14 mouse cellular contexts compared by ENCODE assay signal in genomic region chr14:123376167-123376855, GRCm38 (mm10).
DNase-seq lines count a peak whose midpoint lies in the region; ATAC-seq and TF ChIP-seq lines count a peak whose summit lies in the region.
"Had no signal": no experiment of that assay in that cellular context is flagged by ENCODE, and none has a peak within 500 bp of the region (broad histone marks: within the 10 kb centered on the region; RNA-seq: fewer than 3 reads in every experiment).

No protein-coding gene starts in this region.

- no peaks in the 10 kb centered on the region for H3K27me3 ChIP-seq in CH12.LX (replicated peaks)
- H3K27me3 ChIP-seq in midbrain, embryonic 14.5 days (ENCODE audit: control insufficient read depth, insufficient read depth, low read length): no peaks in the 10 kb centered on the region
- H3K27me3 ChIP-seq: intestine, embryonic 15.5 days; liver, embryonic 13.5 days had no signal

- dilution Hi-C loops in CH12.LX (cut with MboI; ENCODE audit: extremely low pct_ligation_motif_present, extremely low pct_unique_long_range_greater_than_20kb, low sequenced_read_pairs): no loop called here

- no peaks in the 10 kb centered on the region for H3K36me3 ChIP-seq in CH12.LX (replicated peaks in 1 of 2; ENCODE audit: control insufficient read depth in 1 of 2, insufficient read depth in 1 of 2, low read length in 1 of 2)
- H3K36me3 ChIP-seq in midbrain, embryonic 14.5 days (ENCODE audit: control insufficient read depth, insufficient read depth, low read length): no peaks in the 10 kb centered on the region
- H3K36me3 ChIP-seq: intestine, embryonic 15.5 days; liver, embryonic 13.5 days had no signal

- no peak overlapping the region for H3K9ac ChIP-seq in CH12.LX (ENCODE audit: insufficient read depth, low read depth)
- H3K9ac ChIP-seq in midbrain, embryonic 14.5 days (replicated peaks; ENCODE audit: low read length): no peak overlapping the region
- H3K9ac ChIP-seq: intestine, embryonic 15.5 days; liver, embryonic 13.5 days had no signal

- peaks cover 0 to 5% of the 10 kb centered on the region in 2 experiments; a peak in 2 of 4 replicates for H3K4me1 ChIP-seq in CH12.LX (ENCODE audit: control insufficient read depth in 1 of 2, insufficient read depth in 2 of 2)
- no peaks in the 10 kb centered on the region for H3K4me1 ChIP-seq in midbrain, embryonic 14.5 days (ENCODE audit: control insufficient read depth, insufficient read depth, low read length)
- H3K4me1 ChIP-seq: intestine, embryonic 15.5 days; liver, embryonic 13.5 days had no signal

- H3K27ac ChIP-seq in CH12.LX (ENCODE audit: insufficient read depth, low read depth): no peak overlapping the region
- H3K27ac ChIP-seq in midbrain, embryonic 14.5 days (replicated peaks; ENCODE audit: low read depth, low read length): peak overlapping the region; percentile 37; the same call in 1 of the 2 replicates
- H3K27ac ChIP-seq: intestine, embryonic 15.5 days; left cerebral cortex, adult 2 months; liver, embryonic 13.5 days; macrophage had no signal

- ATAC-seq in midbrain, embryonic 14.5 days (ENCODE audit: low FRiP score, low TSS enrichment): peak; percentile 66
- ATAC-seq: intestine, embryonic 15.5 days had no signal

- no peak for TF ChIP-seq POLR2A in CH12.LX (IDR thresholded peaks at IDR 0.05; ENCODE audit: low read depth, low read length)
- no peak for TF ChIP-seq POLR2A in brain, embryonic 14.5 days (IDR thresholded peaks at IDR 0.05; ENCODE audit: borderline replicate concordance, extremely low read depth, insufficient read depth, insufficient read length, poor library complexity, severe bottlenecking)

- H3K79me2 ChIP-seq in CH12.LX (replicated peaks; ENCODE audit: control insufficient read depth, extremely low read depth, insufficient read depth, poor library complexity, severe bottlenecking): no peaks in the 10 kb centered on the region

- in situ Hi-C loops in CH12.LX (cut with MboI; ENCODE audit: low pct_ligation_motif_present, low pct_unique_long_range_greater_than_20kb, low sequenced_read_pairs): no loop called here

- no peak overlapping the region for H3K4me2 ChIP-seq in CH12.LX (ENCODE audit: insufficient read depth, low read depth, poor library complexity, severe bottlenecking)
- H3K4me2 ChIP-seq in midbrain, embryonic 14.5 days (ENCODE audit: low read length): no peak overlapping the region
- H3K4me2 ChIP-seq: intestine, embryonic 15.5 days; liver, embryonic 13.5 days had no signal

- H3K4me3 ChIP-seq in CH12.LX (replicated peaks in 1 of 3; ENCODE audit: low read depth in 2 of 3, low read length in 2 of 3, poor library complexity in 1 of 3): no peak overlapping the region
- H3K4me3 ChIP-seq in midbrain, embryonic 14.5 days (replicated peaks; ENCODE audit: low read depth, low read length): no peak overlapping the region
- H3K4me3 ChIP-seq: erythroblast, embryonic 14.5 days; intestine, embryonic 15.5 days; left cerebral cortex, adult 2 months; liver, embryonic 13.5 days had no signal

- TF ChIP-seq EP300 in CH12.LX (IDR thresholded peaks at IDR 0.05; ENCODE audit: low read length): no peak

- 41% methylated on average over 7 of the region's 7 CpGs for WGBS in midbrain, embryonic 14.5 days

- no peak for TF ChIP-seq RAD21 in CH12.LX (IDR thresholded peaks at IDR 0.05; ENCODE audit: low read depth, low read length)

- TF ChIP-seq CTCF in CH12.LX (conservative IDR thresholded peaks at IDR 0.05 in 1 of 2, IDR thresholded peaks at IDR 0.05 in 1 of 2; ENCODE audit: low read depth in 2 of 2, low read length in 2 of 2): no peak
- no peak for TF ChIP-seq CTCF in brain, embryonic 14.5 days (IDR thresholded peaks at IDR 0.05; ENCODE audit: borderline replicate concordance, extremely low read depth, insufficient read depth, insufficient read length)

- DNase-seq in CH12.LX (ENCODE audit: extremely low read depth): peak; percentile 23
- peak; percentile 76 for DNase-seq in brain, embryonic 14.5 days (ENCODE audit: low read depth)
- peak; percentile 51 to 70 for DNase-seq in layer of hippocampus, adult 18-20 months (ENCODE audit: low spot score in 2 of 2)
- peak; percentile 59 for DNase-seq in midbrain, embryonic 14.5 days
- no peak for DNase-seq in lung, postnatal 25 days (ENCODE audit: low spot score)
- DNase-seq in thymus, postnatal 10 days (ENCODE audit: low spot score in 2 of 2): no peak
- no peak for DNase-seq in adrenal gland, postnatal 4 days (ENCODE audit: low spot score in 2 of 2)
- DNase-seq in yolk sac, embryonic 10.5 days (ENCODE audit: low spot score): no peak
- DNase-seq: gastrocnemius, postnatal 36 days; liver, embryonic 13.5 days had no signal

- H3K9me3 ChIP-seq in CH12.LX (replicated peaks; ENCODE audit: low read length): no peaks in the 10 kb centered on the region
- H3K9me3 ChIP-seq in midbrain, embryonic 14.5 days (ENCODE audit: control insufficient read depth, low read length): no peaks in the 10 kb centered on the region
- H3K9me3 ChIP-seq: intestine, embryonic 15.5 days; liver, embryonic 13.5 days had no signal

TF ChIP-seq in CH12.LX, 34 proteins besides CTCF, POLR2A, EP300 and RAD21:
- TF ChIP-seq ZMIZ1 (IDR thresholded peaks at IDR 0.05; ENCODE audit: low read depth, low read length): no peak
- no peak for TF ChIP-seq ZC3H11A (IDR thresholded peaks at IDR 0.05; ENCODE audit: low read depth, low read length)
- no peak for TF ChIP-seq RCOR1 (conservative IDR thresholded peaks at IDR 0.05; ENCODE audit: low read depth, low read length)
- TF ChIP-seq ZNF384 (IDR thresholded peaks at IDR 0.05; ENCODE audit: low read depth, low read length): no peak
- TF ChIP-seq BHLHE40 (IDR thresholded peaks at IDR 0.05; ENCODE audit: low read depth, low read length): no peak
- TF ChIP-seq MAZ (IDR thresholded peaks at IDR 0.05; ENCODE audit: low read depth, low read length): no peak
- no peak for TF ChIP-seq POLR2AphosphoS2 (IDR thresholded peaks at IDR 0.05; ENCODE audit: low read depth, low read length)
- TF ChIP-seq ETS1 (conservative IDR thresholded peaks at IDR 0.05; ENCODE audit: low read depth, low read length): no peak
- TF ChIP-seq KAT2A (IDR thresholded peaks at IDR 0.05; ENCODE audit: insufficient replicate concordance, low read length): no peak
- TF ChIP-seq TBP (conservative IDR thresholded peaks at IDR 0.05; ENCODE audit: low read depth, low read length): no peak
- TF ChIP-seq CHD2 (IDR thresholded peaks at IDR 0.05; ENCODE audit: low read length): no peak

Comparison
In these comparisons a context has a peak if more than half of its experiments do, and no peak if none do; other contexts are left out.
1. DNase-seq: peak in CH12.LX (single experiment), brain, embryonic 14.5 days (single experiment), layer of hippocampus, adult 18-20 months (2 of 2) and midbrain, embryonic 14.5 days (single experiment); none in lung, postnatal 25 days (single experiment), thymus, postnatal 10 days (0 of 2), adrenal gland, postnatal 4 days (0 of 2) and yolk sac, embryonic 10.5 days (single experiment).